Mouse (Mus musculus) CD8-positive naive resting alpha-beta T cell, adult 2 months (primary cell): ENCODE results near the gene Bfsp2.

Experiments
- DNase-seq, 2 experiments: peaks; one replicate each; pipeline ENCODE4 v3.0.0; 2022; ENCODE audit warnings: low read depth in 2 of 2, low spot score in 2 of 2

Gene Bfsp2

GRCm38 (mm10) chr9:103386573-103386972 lies 93.6 kb downstream of the Bfsp2 start:
- DNase-seq = no peak

- DNase-seq = no peak
Measured at GRCm38 (mm10) chr9:103385600-103385999, 94.6 kb downstream of the Bfsp2 start.

- no peak for DNase-seq
Measured at GRCm38 (mm10) chr9:103384141-103384796, 96.0 kb downstream of the Bfsp2 start.

DNA sequence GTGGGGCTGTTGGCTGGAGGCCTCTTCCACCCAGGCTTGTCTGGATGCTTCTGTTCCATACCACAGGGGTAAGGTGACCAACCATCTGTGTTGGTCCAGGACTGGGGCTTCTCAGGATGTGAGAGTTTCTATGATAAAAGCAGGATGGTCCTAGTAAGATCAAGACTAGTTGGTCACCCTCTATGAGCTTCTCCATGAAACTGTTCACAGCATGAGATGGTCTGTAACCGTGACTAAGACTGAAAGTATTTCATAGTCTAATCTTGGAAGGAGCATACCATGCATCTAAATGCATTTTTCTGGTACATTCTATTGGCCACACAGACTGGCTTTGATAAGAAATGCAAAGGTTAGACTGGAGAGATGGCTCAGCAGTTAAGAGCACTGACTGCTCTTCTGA lies 96.6 kb downstream of the Bfsp2 start:
- no peak for DNase-seq

GRCm38 (mm10) chr9:103382989-103383388 lies 97.2 kb downstream of the Bfsp2 start:
- DNase-seq = no peak

DNA sequence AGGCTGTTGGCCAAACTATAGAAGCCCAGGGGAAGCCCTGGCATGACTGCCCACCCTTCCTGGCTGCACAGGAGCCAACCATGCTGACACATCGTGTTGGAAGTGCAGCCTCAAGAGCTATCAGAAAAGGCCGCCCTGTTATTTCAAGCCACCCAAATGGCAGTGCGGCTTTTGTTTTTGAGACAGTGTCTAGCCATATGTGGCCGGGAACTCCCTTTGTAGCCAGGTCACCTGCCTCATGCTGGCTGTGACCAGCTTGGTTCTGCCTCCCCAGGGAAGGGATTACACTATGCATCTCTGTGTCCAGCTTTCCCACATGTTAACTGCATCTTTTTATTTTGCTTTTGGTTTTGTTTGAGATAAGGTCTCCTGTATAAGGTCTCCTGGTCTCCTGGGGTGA lies 99.7 kb downstream of the Bfsp2 start:
- no peak for DNase-seq

DNA sequence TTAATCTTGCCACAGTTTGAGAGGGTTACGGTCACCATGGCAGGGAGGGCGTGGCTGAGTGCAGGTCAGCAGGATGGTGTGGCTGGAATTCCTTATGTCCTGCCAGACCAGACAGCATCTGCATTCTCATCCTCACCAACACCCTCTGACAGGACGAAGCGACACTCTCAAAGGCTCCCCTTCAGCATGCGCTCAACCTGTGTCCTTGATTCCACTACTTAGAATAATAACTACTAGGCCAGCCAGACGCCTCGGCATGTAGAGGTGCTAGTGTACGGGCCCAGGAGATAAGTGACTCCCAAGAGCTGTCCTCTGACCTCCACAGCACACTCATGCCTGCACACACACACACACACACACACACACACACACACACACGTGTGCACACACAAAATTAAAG lies 101.0 kb downstream of the Bfsp2 start:
- no peak for DNase-seq

DNA sequence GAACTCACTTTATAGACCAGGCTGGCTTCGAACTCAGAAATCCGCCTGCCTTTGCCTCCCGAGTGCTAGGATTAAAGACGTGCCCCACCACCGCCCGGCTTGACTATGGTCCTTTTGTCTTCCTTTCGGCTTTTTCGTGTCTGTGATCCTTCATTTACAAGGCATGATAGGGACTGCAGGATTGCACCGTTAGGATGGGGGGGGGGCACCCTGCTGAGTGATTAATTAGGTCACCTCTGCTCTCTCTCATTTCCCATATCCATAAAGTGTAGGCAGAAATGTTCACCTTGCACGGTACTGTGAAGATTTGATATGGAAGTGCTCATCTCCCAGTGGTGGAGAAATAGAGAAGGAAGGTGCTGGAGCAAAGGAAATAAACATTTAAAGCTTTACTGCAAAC lies 101.5 kb downstream of the Bfsp2 start:
- DNase-seq = no peak

DNA sequence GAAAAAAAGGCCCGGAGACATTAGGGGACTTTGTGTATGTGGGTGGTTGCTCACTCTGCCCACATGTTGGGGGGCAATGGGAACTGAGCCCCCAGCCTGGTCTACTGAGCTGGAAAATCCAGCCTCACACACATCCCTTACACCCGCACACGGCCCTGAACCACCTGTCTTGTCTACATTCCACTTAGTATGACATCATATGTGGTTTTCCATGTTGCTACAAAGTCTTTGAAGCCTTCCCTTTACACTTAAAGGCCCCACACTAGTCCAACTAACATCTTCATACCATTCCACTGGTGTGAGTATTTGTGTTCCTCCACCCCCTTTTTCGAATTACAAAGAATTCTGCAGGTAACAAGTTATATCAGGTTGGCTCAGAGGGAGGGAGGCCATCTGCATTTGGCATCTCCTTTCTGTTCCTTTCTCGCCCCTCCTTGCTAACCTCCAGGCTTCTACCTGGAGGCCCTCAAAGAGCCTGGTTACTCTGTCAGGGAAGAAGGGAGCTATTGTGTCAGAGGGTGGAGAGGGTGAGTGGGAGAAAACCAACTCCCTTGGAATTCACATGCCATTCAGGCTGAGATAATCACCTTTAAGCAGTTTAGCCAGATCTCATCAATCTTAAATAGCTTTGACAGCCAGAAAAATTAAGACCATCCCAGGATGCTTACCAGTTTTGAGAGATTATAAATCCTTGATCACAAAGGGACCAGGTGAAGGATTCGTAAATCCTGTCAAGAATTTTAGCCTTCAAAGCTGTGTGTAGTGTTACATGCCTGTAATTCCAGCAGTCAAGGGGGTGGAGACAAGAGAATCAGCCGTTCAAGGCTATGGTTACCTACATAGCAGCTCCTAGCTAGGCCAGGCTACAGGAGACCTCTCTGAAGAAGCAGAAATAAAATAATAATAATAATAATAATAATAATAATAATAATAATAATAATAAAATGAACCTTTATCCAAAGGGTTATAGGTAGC lies 103.6 kb downstream of the Bfsp2 start:
- no peak for DNase-seq
